In the genomic region with DNA sequence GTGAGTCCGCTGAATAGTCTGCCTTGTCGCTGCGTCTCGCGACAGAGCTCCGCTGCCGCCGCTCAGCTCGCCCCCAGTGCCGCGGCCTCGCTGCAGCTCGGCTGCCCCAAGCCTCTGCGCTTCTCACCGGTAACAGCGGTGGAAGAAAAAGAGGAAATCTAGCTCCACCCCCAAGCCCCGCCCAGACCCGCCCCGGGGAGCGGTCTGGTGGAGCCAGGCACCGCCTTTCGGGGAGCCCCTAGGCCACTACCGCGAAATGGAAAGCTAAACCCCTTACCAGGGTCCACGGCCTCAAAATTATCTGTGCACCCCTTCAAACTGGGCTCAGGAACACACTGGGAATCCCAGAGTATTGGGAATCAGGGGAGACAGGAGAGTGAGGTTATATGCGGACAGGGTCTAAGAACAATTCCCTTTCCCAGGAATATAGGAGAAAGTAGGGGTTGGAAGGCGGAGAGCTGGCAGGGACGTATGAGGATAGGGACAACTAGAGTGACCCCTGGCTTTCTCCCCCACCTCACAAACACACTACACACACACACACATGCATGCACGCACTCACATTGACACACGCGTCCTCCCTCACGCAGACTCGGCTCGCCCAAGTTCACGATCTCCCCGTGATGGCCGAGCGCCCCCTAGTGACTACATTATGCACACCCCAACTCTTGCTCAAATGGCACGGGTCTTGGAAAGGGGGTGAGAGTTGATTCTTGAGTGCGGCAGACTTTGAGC, we compare ENCODE assay signal across 1 mouse cellular context.
TF ChIP-seq lines count a peak whose summit lies in the region.

A gene (minus strand): TSS at position 113 of the 735 bp plus-strand sequence.

TF ChIP-seq in CH12.LX, 34 proteins besides CTCF, POLR2A, EP300 and RAD21 (continued from another document):
- TF ChIP-seq KAT2A (IDR thresholded peaks at IDR 0.05; ENCODE audit: insufficient replicate concordance, low read length) (0 out of 2 replicates have a peak, but pooled peaks have one; percentile 52), SIN3A (IDR thresholded peaks at IDR 0.05; ENCODE audit: low read length) (peak; percentile 44; the same call in 1 of the 2 replicates), CHD1 (IDR thresholded peaks at IDR 0.05; ENCODE audit: low read depth, low read length) (peak; percentile 62; the same call in 1 of the 2 replicates), ELF1 (IDR thresholded peaks at IDR 0.05; ENCODE audit: low read depth, low read length) (no peak), JUN (IDR thresholded peaks at IDR 0.05; ENCODE audit: insufficient read depth, low read depth, low read length) (no peak), ZMIZ1 (IDR thresholded peaks at IDR 0.05; ENCODE audit: low read depth, low read length) (peak; percentile 99), IRF4 (IDR thresholded peaks at IDR 0.05; ENCODE audit: low read depth, low read length) (no peak), JUND (conservative IDR thresholded peaks at IDR 0.05; ENCODE audit: low read depth, low read length) (no peak), POLR2AphosphoS2 (IDR thresholded peaks at IDR 0.05; ENCODE audit: low read depth, low read length) (peak; percentile 95), TCF12 (IDR thresholded peaks at IDR 0.05; ENCODE audit: low read depth, low read length) (peak; percentile 94), ETS1 (conservative IDR thresholded peaks at IDR 0.05; ENCODE audit: low read depth, low read length) (no peak), TBP (conservative IDR thresholded peaks at IDR 0.05; ENCODE audit: low read depth, low read length) (peak; percentile 94), MXI1 (IDR thresholded peaks at IDR 0.05; ENCODE audit: low read depth, low read length) (peak; percentile 83), E2F4 (IDR thresholded peaks at IDR 0.05; ENCODE audit: insufficient replicate concordance, low read depth, low read length) (no peak), ZC3H11A (IDR thresholded peaks at IDR 0.05; ENCODE audit: low read depth, low read length) (peak; percentile 30; the same call in 1 of the 2 replicates), RCOR1 (conservative IDR thresholded peaks at IDR 0.05; ENCODE audit: low read depth, low read length) (0 out of 2 replicates have a peak, but pooled peaks have one; percentile 27), MAFK (IDR thresholded peaks at IDR 0.05; ENCODE audit: insufficient replicate concordance, low read length) (no peak), ZKSCAN1 (IDR thresholded peaks at IDR 0.05; ENCODE audit: borderline replicate concordance, low read depth, low read length) (no peak), UBTF (IDR thresholded peaks at IDR 0.05; ENCODE audit: low read depth, low read length) (peak; percentile 95; the same call in 1 of the 2 replicates), USF2 (conservative IDR thresholded peaks at IDR 0.05; ENCODE audit: low read depth, low read length) (no peak), CHD2 (IDR thresholded peaks at IDR 0.05; ENCODE audit: low read length) (peak; percentile 13; the same call in 1 of the 2 replicates), MAX (IDR thresholded peaks at IDR 0.05; ENCODE audit: low read length) (0 out of 2 replicates have a peak, but pooled peaks have one; percentile 29), USF1 (IDR thresholded peaks at IDR 0.05; ENCODE audit: low read depth, low read length) (no peak), HCFC1 (IDR thresholded peaks at IDR 0.05; ENCODE audit: low read depth, low read length) (peak; percentile 27; the same call in 1 of the 2 replicates), PAX5 (IDR thresholded peaks at IDR 0.05; ENCODE audit: low read length) (no peak), MYC (IDR thresholded peaks at IDR 0.05; ENCODE audit: low read depth, low read length) (peak; percentile 31; the same call in 1 of the 2 replicates), MAZ (IDR thresholded peaks at IDR 0.05; ENCODE audit: low read depth, low read length) (0 out of 2 replicates have a peak, but pooled peaks have one; percentile 24), ZNF384 (IDR thresholded peaks at IDR 0.05; ENCODE audit: low read depth, low read length) (0 out of 2 replicates have a peak, but pooled peaks have one; percentile 6), NRF1 (IDR thresholded peaks at IDR 0.05; ENCODE audit: low read depth, low read length) (peak; percentile 76), SMC3 (IDR thresholded peaks at IDR 0.05; ENCODE audit: low read depth, low read length) (peak; percentile 86), BHLHE40 (IDR thresholded peaks at IDR 0.05; ENCODE audit: low read depth, low read length) (peak; percentile 82)
